Mouse (Mus musculus): ENCODE data around the gene Sfxn3.

DNA sequence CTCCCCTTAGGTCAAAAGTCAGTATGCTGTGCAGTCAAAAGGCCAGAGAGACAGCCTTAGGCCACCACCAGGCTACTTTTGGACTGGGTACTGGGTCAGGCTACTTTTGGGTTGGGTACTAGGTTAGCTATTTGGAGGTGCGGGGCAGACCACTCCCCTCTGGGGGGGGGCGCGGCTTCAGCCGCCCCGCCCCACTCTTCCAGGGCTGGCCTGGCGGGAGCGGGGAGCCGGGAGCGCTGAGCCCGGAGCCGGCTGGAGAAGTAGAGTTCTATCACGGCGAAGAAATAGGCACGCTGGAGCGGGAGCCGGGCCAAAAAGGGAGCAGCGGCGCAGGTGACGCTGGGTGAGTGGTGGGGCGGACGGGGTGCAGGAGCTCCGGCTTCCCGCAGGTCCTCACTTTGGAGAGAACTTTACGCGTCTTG, 32.3 kb upstream of the Sfxn3 start:
- no peak for TF ChIP-seq CTCF (IDR thresholded peaks at IDR 0.05; ENCODE audit: insufficient read depth, low read depth, low read length)
- TF ChIP-seq POLR2A (IDR thresholded peaks at IDR 0.05; ENCODE audit: insufficient read depth, low read depth, low read length), result peak; percentile 17; the same call in 1 of the 2 replicates
